Mouse (Mus musculus) Patski (cell line): ENCODE results near the gene Sh3d19. TPM values are rescaled to one million over a fixed set of nuclear protein-coding genes. Genes with fewer than 3 reads are reported as not detected.

Source experiments
- ATAC-seq: fragments of 100-300 bp; one replicate; pipeline ENCODE4 v1.8.0; 2021
- CTCF ChIA-PET: fragments of 350-600 bp; sonication (Branson Sonifier 250); formaldehyde crosslinking; loops from one replicate; lab custom pipeline; 2022; ENCODE audit warnings: inconsistent platforms; lab: Charles Lee
- POLR2A ChIA-PET: fragments of 350-600 bp; sonication (Branson Sonifier 250); formaldehyde crosslinking; loops from one replicate; lab custom pipeline; 2022; ENCODE audit warnings: antibody characterized with exemption, inconsistent platforms; lab: Charles Lee
- DNase-seq: peaks from one replicate; pipeline ENCODE4 v3.0.0-alpha.2; 2011; ENCODE audit warnings: low read depth, low spot score
- H3K27me3 ChIP-seq: fragments of 371-371 bp; one replicate; pipeline ENCODE4 v1.5.1; 2021
- CTCF ChIP-seq: fragments of 100-300 bp; IDR thresholded peaks from one replicate; pipeline ENCODE4 v1.5.1; 2021
- in situ Hi-C: fragments of 300-500 bp; cut with MboI; formaldehyde crosslinking; loops from 3 replicates; pipeline ENCODE4 v1.11.1; 2018; ENCODE audit warnings: low pct_unique_long_range_greater_than_20kb, mixed read lengths
- polyA plus RNA-seq: library from polyadenylated mRNA; unstranded; gene quantifications from one replicate; pipeline ENCODE4 v1.2.3, GENCODE M21; 2021

The Sh3d19 gene
- polyA plus RNA-seq, 1 experiment from 2014 or later: 145 TPM

- in situ Hi-C loops: loop anchor here (5.0 kb wide), 1 partner anchor 80 kb away; the partner anchor contains the start of gene Lrba
- TF ChIP-seq CTCF: no peak
- POLR2A ChIA-PET: no interaction called here
- ATAC-seq (peak; percentile 1), DNase-seq (no peak)
- CTCF ChIA-PET: interaction anchor here (0.9 to 1.2 kb wide), 2 partner anchors 12 to 80 kb away, joined by 3 to 6 read pairs; no protein-coding TSS in a partner anchor
- no peaks in the 10 kb centered on the region for H3K27me3 ChIP-seq
Observed at GRCm38 (mm10) chr3:86141886-86142262, 171.0 kb downstream of the Sh3d19 start.

- peak; percentile 94 for ATAC-seq
- no peak for TF ChIP-seq CTCF
- CTCF ChIA-PET: interaction anchor here (0.9 kb wide), 1 partner anchor 79 kb away, joined by 3 read pairs; no protein-coding TSS in a partner anchor
- in situ Hi-C loops: loop anchor here (5.0 kb wide), 1 partner anchor 80 kb away; the partner anchor contains the start of gene Lrba
- POLR2A ChIA-PET: interaction anchor here (0.5 kb wide), 1 partner anchor 94 kb away, joined by 3 read pairs; no protein-coding TSS in a partner anchor
- H3K27me3 ChIP-seq: no peaks in the 10 kb centered on the region
- peak; percentile 95 for DNase-seq
Observed at GRCm38 (mm10) chr3:86142263-86142933, 171.5 kb downstream of the Sh3d19 start, which contains the start of gene Rps3a1. Rps3a1 (minus strand) TSS chr3:86142702.

- ATAC-seq: peak; percentile 24
Observed at GRCm38 (mm10) chr3:86142934-86143317, 172.0 kb downstream of the Sh3d19 start.

GRCm38 (mm10) chr3:86143343-86143742 lies 172.4 kb downstream of the Sh3d19 start:
- DNase-seq (no peak), ATAC-seq (no peak)
- ChIA-PET CTCF (no interaction called here), POLR2A (no interaction called here)
- no peak for TF ChIP-seq CTCF
- no peaks in the 10 kb centered on the region for H3K27me3 ChIP-seq
- in situ Hi-C loops: loop anchor here (5.0 kb wide), 1 partner anchor 79 kb away; the partner anchor contains the start of gene Lrba

More at GRCm38 (mm10) chr3:86142934-86143317, 172.0 kb downstream of the Sh3d19 start:
- ChIA-PET POLR2A (interaction anchor here (0.5 kb wide), 1 partner anchor 93 kb away, joined by 3 read pairs; no protein-coding TSS in a partner anchor), CTCF (interaction anchor here (0.9 kb wide), 1 partner anchor 79 kb away, joined by 3 read pairs; no protein-coding TSS in a partner anchor)
- in situ Hi-C loops: loop anchor here (5.0 kb wide), 1 partner anchor 79 kb away; the partner anchor contains the start of gene Lrba
- H3K27me3 ChIP-seq: no peaks in the 10 kb centered on the region
- TF ChIP-seq CTCF: no peak
- no peak for DNase-seq

GRCm38 (mm10) chr3:86149063-86149462 lies 178.2 kb downstream of the Sh3d19 start:
- no peak for ATAC-seq
- ChIA-PET POLR2A (no interaction called here), CTCF (no interaction called here)
- H3K27me3 ChIP-seq: no peaks in the 10 kb centered on the region
- no peak for DNase-seq
- in situ Hi-C loops: no loop called here
- no peak for TF ChIP-seq CTCF

GRCm38 (mm10) chr3:86149521-86149920 lies 178.6 kb downstream of the Sh3d19 start:
- no peak for TF ChIP-seq CTCF
- no peaks in the 10 kb centered on the region for H3K27me3 ChIP-seq
- DNase-seq (no peak), ATAC-seq (no peak)
- ChIA-PET CTCF (no interaction called here), POLR2A (no interaction called here)
- in situ Hi-C loops: no loop called here

- peak; percentile 90 for DNase-seq
- TF ChIP-seq CTCF: no peak
- ChIA-PET POLR2A (interaction anchor here (1.1 kb wide), 1 partner anchor 10 kb away, joined by 3 read pairs; no protein-coding TSS in a partner anchor), CTCF (interaction anchor here (1.0 kb wide), 1 partner anchor 22 kb away, joined by 3 read pairs; no protein-coding TSS in a partner anchor)
- no peaks in the 10 kb centered on the region for H3K27me3 ChIP-seq
- peak; percentile 92 for ATAC-seq
- in situ Hi-C loops: no loop called here
Observed at GRCm38 (mm10) chr3:86168841-86169425, 198.0 kb downstream of the Sh3d19 start.

GRCm38 (mm10) chr3:86179714-86180113 lies 208.8 kb downstream of the Sh3d19 start:
- ATAC-seq (no peak), DNase-seq (no peak)
- in situ Hi-C loops: no loop called here
- ChIA-PET CTCF (no interaction called here), POLR2A (interaction anchor here (1.1 kb wide), 1 partner anchor 10 kb away, joined by 3 read pairs; no protein-coding TSS in a partner anchor)
- no peaks in the 10 kb centered on the region for H3K27me3 ChIP-seq
- TF ChIP-seq CTCF: no peak

Other genes starting within 250 kb of the Sh3d19 start
- 22.4 TPM for gene Fam160a1, start 153.8 kb upstream of the Sh3d19 start, polyA plus RNA-seq
- gene Glt28d2, start 83.6 kb upstream of the Sh3d19 start, polyA plus RNA-seq: 3.6 TPM
- gene Gm37240, start 83.6 kb upstream of the Sh3d19 start, polyA plus RNA-seq: 10.8 TPM
- not detected for gene Prss48, start 31.4 kb downstream of the Sh3d19 start, polyA plus RNA-seq
- 1,398 TPM for gene Rps3a1, start 171.6 kb downstream of the Sh3d19 start, polyA plus RNA-seq